Mouse (Mus musculus) limb, embryonic 10.5 days (tissue): ENCODE measurements around the gene Cela1. TPM values are rescaled to one million over a fixed set of nuclear protein-coding genes. Genes with fewer than 3 reads are reported as not detected.
A peak's percentile ranks its signal among the peaks of the same experiment; 100 is the strongest.

Experiments used
- DNase-seq: peaks from one replicate; pipeline ENCODE4 v3.0.0-alpha.2; 2017; ENCODE audit warnings: low spot score
- H3K27ac ChIP-seq: fragments of 300-500 bp; sonication (generic); 2 replicates; pipeline ENCODE4 v1.5.1; 2016; ENCODE audit warnings: mild to moderate bottlenecking
- H3K27me3 ChIP-seq: fragments of 300-500 bp; sonication (generic); 2 replicates; pipeline ENCODE4 v1.6.1; 2016; ENCODE audit warnings: low read depth, mild to moderate bottlenecking; ENCODE audit not compliant: poor library complexity, severe bottlenecking
- H3K36me3 ChIP-seq: fragments of 300-500 bp; sonication (generic); 2 replicates; pipeline ENCODE4 v1.6.1; 2016; ENCODE audit warnings: mild to moderate bottlenecking, moderate library complexity
- H3K4me1 ChIP-seq: fragments of 300-500 bp; sonication (generic); 2 replicates; pipeline ENCODE4 v1.6.1; 2016
- H3K4me3 ChIP-seq: fragments of 300-500 bp; sonication (generic); 2 replicates; pipeline ENCODE4 v1.5.1; 2016; ENCODE audit warnings: mild to moderate bottlenecking, moderate library complexity
- H3K9me3 ChIP-seq: fragments of 300-500 bp; sonication (generic); replicated peaks from 2 replicates; pipeline ENCODE4 v1.6.1; 2016; ENCODE audit warnings: mild to moderate bottlenecking
- WGBS: fragments of 180-500 bp; shearing (Covaris S2); methylation state at CpG from one replicate; pipeline ENCODE4 v1.1.7; 2016; 5-methylcytosine and 5-hydroxymethylcytosine counted together
- polyA plus RNA-seq: library from polyadenylated mRNA; unstranded; fragments of >200 nt; fragmentation: Nextera tagmentation; extraction: Ambion mirVana; gene quantifications from 2 replicates; pipeline ENCODE4 v1.2.1, GENCODE M21; 2016

The Cela1 gene
- polyA plus RNA-seq, 1 experiment from 2014 or later, result 0.74 TPM

GRCm38 (mm10) chr15:100720066-100720465 lies 32.3 kb upstream of the Cela1 start:
- H3K27me3 ChIP-seq, result no peaks in the 10 kb centered on the region
- no peaks in the 10 kb centered on the region for H3K9me3 ChIP-seq
- H3K4me3 ChIP-seq, result no peak overlapping the region
- no peaks in the 10 kb centered on the region for H3K4me1 ChIP-seq
- 86% methylated on average over 10 of the region's 10 CpGs for WGBS
- no peak overlapping the region for H3K27ac ChIP-seq
- no peak for DNase-seq
- no peaks in the 10 kb centered on the region for H3K36me3 ChIP-seq

DNA sequence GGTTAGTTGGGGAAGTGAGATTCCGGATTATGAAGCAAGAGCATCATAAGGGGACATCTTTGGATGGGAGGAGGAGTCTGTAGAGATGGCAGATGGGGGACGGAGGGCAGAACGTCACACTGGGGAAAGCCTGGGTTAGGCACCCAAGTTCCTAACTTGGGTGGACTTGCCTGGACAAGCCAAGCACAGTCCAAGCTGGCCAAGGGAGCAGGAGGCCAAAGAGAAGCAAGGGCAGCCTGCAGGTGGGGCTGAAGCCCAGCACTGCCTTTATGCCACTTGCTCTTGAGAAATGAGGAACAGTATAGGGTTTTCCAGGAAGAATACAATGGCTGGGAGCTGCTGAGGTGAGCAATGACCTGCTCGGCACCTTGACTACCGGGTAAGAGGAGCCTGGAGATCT lies 31.5 kb upstream of the Cela1 start:
- no peak for DNase-seq
- H3K27ac ChIP-seq, result no peak overlapping the region
- H3K4me1 ChIP-seq, result 0 out of 2 replicates have a peak, but pooled peaks cover 2% of the 10 kb centered on the region
- H3K9me3 ChIP-seq, result no peaks in the 10 kb centered on the region
- 92% methylated on average over 5 of the region's 5 CpGs for WGBS
- no peaks in the 10 kb centered on the region for H3K36me3 ChIP-seq
- H3K27me3 ChIP-seq, result no peaks in the 10 kb centered on the region
- H3K4me3 ChIP-seq, result no peak overlapping the region

- H3K27ac ChIP-seq, result no peak overlapping the region
- no peaks in the 10 kb centered on the region for H3K9me3 ChIP-seq
- H3K4me1 ChIP-seq, result 0 out of 2 replicates have a peak, but pooled peaks cover 6% of the 10 kb centered on the region
- WGBS, result 81% methylated on average over 11 of the region's 11 CpGs
- DNase-seq, result no peak
- H3K4me3 ChIP-seq, result no peak overlapping the region
- no peaks in the 10 kb centered on the region for H3K27me3 ChIP-seq
- no peaks in the 10 kb centered on the region for H3K36me3 ChIP-seq
Observed at GRCm38 (mm10) chr15:100718572-100718971, 30.9 kb upstream of the Cela1 start.

DNA sequence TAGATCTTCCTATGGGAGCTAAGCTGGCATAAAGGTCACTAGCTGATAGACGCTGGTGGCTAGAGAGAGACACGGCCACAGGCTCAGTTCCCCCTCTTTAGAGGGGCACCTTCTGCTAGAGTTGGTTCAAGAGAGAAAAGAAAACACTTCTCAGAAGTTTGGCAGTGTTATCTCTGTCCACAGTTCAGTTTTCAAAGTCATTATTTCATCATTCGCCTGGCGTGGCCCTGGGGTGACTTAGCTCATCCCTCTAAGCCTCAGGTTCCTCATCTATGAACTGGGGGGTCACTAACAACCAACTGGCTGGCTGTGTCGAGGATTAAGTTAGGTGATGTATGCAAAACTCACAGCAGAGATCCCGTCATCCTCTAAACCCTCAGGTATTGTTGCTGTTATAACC lies 30.2 kb upstream of the Cela1 start:
- no peak overlapping the region for H3K27ac ChIP-seq
- H3K27me3 ChIP-seq, result no peaks in the 10 kb centered on the region
- H3K4me1 ChIP-seq, result peaks cover 10% of the 10 kb centered on the region; the same call in 1 of the 2 replicates
- no peaks in the 10 kb centered on the region for H3K36me3 ChIP-seq
- WGBS, result 89% methylated on average over 6 of the region's 6 CpGs
- no peaks in the 10 kb centered on the region for H3K9me3 ChIP-seq
- no peak overlapping the region for H3K4me3 ChIP-seq
- DNase-seq, result no peak

- Histone ChIP-seq H3K36me3 (no peaks in the 10 kb centered on the region), H3K4me3 (no peak overlapping the region), H3K27ac (no peak overlapping the region), H3K27me3 (no peaks in the 10 kb centered on the region), H3K4me1 (peaks cover 14% of the 10 kb centered on the region; the same call in 1 of the 2 replicates), H3K9me3 (no peaks in the 10 kb centered on the region)
- DNase-seq, result no peak
- 87% methylated on average over 9 of the region's 9 CpGs for WGBS
Observed at GRCm38 (mm10) chr15:100715399-100715993, 27.8 kb upstream of the Cela1 start.

GRCm38 (mm10) chr15:100714470-100714869 lies 26.7 kb upstream of the Cela1 start:
- H3K27me3 ChIP-seq, result no peaks in the 10 kb centered on the region
- H3K9me3 ChIP-seq, result no peaks in the 10 kb centered on the region
- 92% methylated on average over 8 of the region's 8 CpGs for WGBS
- H3K27ac ChIP-seq, result no peak overlapping the region
- H3K36me3 ChIP-seq, result no peaks in the 10 kb centered on the region
- no peak overlapping the region for H3K4me3 ChIP-seq
- H3K4me1 ChIP-seq, result peaks cover 14% of the 10 kb centered on the region; the same call in 1 of the 2 replicates
- DNase-seq, result no peak

DNA sequence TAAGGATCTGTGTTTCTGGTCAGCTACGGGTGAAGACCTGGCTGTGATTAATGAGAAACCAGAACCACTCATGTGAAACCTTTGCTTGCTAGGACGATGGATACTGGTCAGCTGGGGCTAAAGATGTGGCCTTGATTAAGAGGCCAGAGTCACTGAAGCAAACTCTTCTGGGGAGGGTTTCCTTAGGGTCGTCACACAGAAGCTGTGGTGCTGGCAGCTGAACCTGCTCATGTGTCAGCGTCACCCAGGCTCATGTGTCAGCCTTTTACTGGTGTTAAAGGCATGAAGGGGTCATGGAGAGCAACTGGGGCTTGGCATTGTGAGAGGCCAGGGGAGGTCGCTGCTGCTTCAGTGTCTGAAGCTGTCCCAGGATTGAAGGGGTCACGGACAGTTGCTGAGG lies 23.1 kb upstream of the Cela1 start:
- no peak for DNase-seq
- no peak overlapping the region for H3K4me3 ChIP-seq
- no peaks in the 10 kb centered on the region for H3K36me3 ChIP-seq
- H3K9me3 ChIP-seq, result no peaks in the 10 kb centered on the region
- H3K27me3 ChIP-seq, result 0 out of 2 replicates have a peak, but pooled peaks cover 4% of the 10 kb centered on the region
- WGBS, result 48% methylated on average over 6 of the region's 6 CpGs
- H3K27ac ChIP-seq, result no peak overlapping the region
- H3K4me1 ChIP-seq, result peaks cover 22% of the 10 kb centered on the region

GRCm38 (mm10) chr15:100708433-100709078 lies 20.8 kb upstream of the Cela1 start:
- Histone ChIP-seq H3K4me1 (peaks cover 25% of the 10 kb centered on the region), H3K27ac (no peak overlapping the region), H3K4me3 (no peak overlapping the region), H3K36me3 (no peaks in the 10 kb centered on the region), H3K9me3 (no peaks in the 10 kb centered on the region), H3K27me3 (peaks cover 23% of the 10 kb centered on the region)
- WGBS, result 85% methylated on average over 8 of the region's 8 CpGs
- no peak for DNase-seq

DNA sequence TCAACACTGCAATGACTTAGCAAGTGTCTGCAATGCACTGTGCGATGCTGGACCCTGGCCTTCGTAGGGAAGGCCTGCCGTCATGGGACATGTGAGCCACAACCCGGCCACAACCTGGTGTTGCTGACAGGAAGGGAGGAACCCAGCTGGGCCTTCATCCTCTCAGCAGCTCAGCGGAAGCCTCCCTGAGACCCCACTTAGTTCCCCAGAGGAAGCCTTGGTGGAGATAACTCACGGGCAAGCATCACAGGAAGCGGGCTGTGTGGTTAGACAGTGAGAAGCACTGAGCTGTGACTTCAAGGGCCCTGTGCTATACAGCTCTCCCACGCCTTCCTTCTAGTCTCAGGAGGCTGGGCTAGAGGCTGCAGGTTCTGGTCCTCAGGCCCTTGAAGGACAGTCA lies 18.5 kb upstream of the Cela1 start:
- Histone ChIP-seq H3K9me3 (no peaks in the 10 kb centered on the region), H3K36me3 (no peaks in the 10 kb centered on the region), H3K4me1 (peaks cover 22% of the 10 kb centered on the region), H3K27me3 (peaks cover 38% of the 10 kb centered on the region), H3K4me3 (no peak overlapping the region), H3K27ac (no peak overlapping the region)
- 75% methylated on average over 8 of the region's 8 CpGs for WGBS
- no peak for DNase-seq

DNA sequence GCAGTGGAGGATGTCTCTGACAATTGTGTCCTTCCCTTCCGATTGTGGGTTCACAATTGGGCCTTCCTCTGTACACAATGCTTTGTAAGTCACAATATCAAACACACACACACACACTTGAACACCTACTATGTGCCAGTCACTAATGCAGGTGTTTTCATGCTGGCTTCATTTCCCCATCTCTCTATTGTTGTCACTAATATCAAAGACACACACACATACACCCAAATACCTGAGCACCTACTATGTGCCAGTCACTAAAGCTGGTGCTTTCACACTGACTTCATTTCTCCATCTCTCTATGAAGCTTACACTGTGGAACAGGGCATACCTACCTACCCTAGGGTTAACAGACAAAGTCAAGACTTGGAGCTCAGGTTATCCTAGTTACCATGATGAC lies 17.7 kb upstream of the Cela1 start:
- H3K4me3 ChIP-seq, result no peak overlapping the region
- peaks cover 41% of the 10 kb centered on the region for H3K27me3 ChIP-seq
- WGBS, result 88% methylated on average over 1 of the region's 1 CpGs
- peaks cover 18% of the 10 kb centered on the region for H3K4me1 ChIP-seq
- DNase-seq, result no peak
- H3K36me3 ChIP-seq, result no peaks in the 10 kb centered on the region
- no peak overlapping the region for H3K27ac ChIP-seq
- no peaks in the 10 kb centered on the region for H3K9me3 ChIP-seq

DNA sequence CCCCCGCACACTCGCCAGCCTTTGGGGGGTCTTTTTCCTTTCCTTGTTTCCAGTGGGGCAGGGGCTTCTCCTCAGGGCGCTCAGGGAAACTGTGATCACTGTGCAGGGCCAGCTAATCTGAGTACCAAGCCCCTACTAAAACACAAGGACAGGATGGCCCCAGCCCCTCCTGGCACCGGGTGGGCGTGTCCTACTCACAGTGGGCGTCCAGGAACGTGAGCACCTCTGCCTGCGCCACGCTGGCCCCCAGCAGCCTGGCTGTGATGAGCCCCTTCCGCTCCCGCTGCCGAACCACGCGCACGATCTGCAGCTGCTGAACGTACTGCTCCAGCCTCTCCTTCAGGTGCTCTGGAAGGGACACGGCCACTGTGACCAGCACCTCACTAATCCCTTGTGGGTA lies 16.2 kb upstream of the Cela1 start:
- Histone ChIP-seq H3K4me1 (peaks cover 18% of the 10 kb centered on the region), H3K36me3 (no peaks in the 10 kb centered on the region), H3K27ac (0 out of 2 replicates have a peak overlapping the region, but pooled peaks have one; percentile 17), H3K27me3 (peaks cover 41% of the 10 kb centered on the region), H3K9me3 (no peaks in the 10 kb centered on the region), H3K4me3 (peak overlapping the region; percentile 37)
- WGBS, result 11% methylated on average over 17 of the region's 17 CpGs
- DNase-seq, result no peak

DNA sequence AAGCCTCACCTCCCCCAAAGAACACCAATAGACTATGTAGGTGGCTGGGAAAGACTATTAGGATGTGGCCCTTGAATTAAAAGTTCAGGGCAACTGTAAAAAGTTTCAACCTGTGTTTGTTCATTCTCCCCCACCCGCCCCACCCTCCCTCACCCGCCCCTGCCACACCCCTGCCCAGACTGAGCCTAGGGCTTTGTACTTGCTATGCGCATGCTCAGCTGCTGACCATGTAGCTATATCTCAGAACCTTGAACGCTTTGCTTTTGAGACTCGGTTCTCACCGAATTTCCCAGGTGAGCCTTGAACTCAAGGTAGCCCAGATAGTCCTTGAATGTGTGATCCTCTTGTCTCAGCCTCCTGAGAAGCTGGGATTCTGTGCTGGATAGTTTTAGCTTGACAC lies 14.1 kb upstream of the Cela1 start:
- Histone ChIP-seq H3K4me1 (peaks cover 18% of the 10 kb centered on the region), H3K27ac (no peak overlapping the region), H3K9me3 (no peaks in the 10 kb centered on the region), H3K27me3 (peaks cover 41% of the 10 kb centered on the region), H3K36me3 (no peaks in the 10 kb centered on the region), H3K4me3 (no peak overlapping the region)
- DNase-seq, result no peak
- WGBS, result 70% methylated on average over 6 of the region's 6 CpGs

GRCm38 (mm10) chr15:100701108-100701507 lies 13.4 kb upstream of the Cela1 start:
- no peak overlapping the region for H3K4me3 ChIP-seq
- no peak overlapping the region for H3K27ac ChIP-seq
- H3K9me3 ChIP-seq, result no peaks in the 10 kb centered on the region
- H3K36me3 ChIP-seq, result no peaks in the 10 kb centered on the region
- H3K27me3 ChIP-seq, result peaks cover 40% of the 10 kb centered on the region
- 78% methylated on average over 10 of the region's 10 CpGs for WGBS
- peaks cover 11% of the 10 kb centered on the region for H3K4me1 ChIP-seq
- no peak for DNase-seq
